Mouse (Mus musculus): ENCODE data around the gene Slc35a5.

The Slc35a5 gene

DNA sequence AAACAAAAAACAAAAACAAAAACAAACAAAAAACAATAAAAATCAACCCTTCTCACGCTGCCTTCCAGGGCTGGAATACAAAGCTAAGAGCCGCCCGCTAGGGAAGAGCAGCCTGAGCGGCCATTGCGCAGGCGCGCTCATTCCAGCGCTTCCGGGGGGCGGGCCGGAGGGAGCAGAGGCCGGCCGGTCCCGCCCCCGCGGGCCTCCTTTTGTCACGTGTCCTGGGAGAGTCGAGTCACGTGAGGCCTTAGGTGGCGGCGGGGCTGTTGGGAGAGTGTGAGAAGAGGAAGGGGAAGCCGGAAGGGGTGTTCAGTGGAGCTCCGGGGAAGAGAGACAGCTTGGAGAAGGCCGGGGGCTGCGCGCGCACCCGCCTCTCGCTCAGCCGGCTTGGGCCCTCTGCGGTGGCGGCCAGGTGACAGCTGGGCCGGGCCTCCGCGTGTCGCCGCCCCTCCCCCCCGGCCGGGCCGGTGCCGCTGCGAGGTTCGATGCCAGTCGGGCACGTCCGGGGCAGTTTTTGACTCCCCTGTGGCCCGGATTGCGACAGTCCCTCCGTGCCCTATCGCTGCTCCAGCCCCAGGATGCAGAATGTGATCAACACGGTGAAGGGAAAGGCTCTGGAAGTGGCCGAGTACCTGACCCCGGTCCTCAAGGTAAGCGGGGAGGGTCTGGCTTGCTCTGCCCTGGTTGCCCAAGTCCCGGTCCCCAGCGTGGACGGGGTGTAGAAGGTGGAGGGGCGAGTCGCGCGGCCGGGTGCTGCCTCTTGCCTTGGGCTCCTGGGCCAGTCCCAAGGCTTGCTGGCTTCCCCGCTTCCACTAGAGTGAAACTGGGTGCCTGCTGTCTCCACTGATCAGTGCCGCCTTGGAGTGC, at the start of gene Slc35a5, which contains the start of gene Atg3:
TSS of gene Slc35a5 (minus strand) at position 185 of the 867 bp plus-strand sequence.
TSS of gene Atg3 (plus strand) at position 264 of the 867 bp plus-strand sequence.
- in situ Hi-C loops (cut with MseI, MboI): no loop called here

DNA sequence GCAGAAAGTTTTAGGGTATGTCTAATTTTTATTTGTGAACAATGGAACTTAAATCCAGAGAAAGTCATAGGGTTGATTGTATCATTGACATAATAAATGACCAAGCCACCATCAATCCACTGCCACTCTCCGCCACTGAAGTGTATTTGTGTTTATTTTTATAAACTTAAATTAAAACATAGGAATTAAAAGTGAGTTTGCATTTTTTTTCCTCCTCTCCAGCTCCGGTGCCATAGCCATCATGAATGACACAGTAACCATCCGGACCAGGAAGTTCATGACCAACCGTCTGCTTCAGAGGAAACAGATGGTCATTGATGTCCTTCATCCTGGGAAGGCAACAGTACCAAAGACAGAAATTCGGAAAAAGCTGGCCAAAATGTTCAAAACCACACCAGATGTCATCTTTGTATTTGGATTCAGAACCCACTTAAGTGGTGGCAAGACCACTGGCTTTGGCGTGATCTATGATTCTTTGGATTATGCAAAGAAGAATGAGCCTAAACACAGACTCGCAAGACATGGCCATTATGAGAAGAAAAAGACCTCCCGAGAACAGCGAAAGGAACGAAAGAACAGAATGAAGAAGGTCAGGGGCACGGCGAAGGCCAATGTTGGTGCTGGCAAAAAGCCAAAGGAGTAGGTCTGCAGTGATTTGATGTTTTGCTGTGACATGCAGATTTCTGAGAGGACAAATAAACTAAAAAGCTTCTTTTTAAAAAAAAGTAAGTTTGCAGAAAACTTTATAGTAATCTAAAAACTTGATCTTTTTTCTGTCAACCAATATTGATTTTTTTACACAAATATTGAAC, 46.6 kb upstream of the Slc35a5 start:
- in situ Hi-C loops (cut with MseI, MboI): loop anchor here (10.0 kb wide), 1 partner anchor 210 kb away; no protein-coding TSS in a partner anchor

DNA sequence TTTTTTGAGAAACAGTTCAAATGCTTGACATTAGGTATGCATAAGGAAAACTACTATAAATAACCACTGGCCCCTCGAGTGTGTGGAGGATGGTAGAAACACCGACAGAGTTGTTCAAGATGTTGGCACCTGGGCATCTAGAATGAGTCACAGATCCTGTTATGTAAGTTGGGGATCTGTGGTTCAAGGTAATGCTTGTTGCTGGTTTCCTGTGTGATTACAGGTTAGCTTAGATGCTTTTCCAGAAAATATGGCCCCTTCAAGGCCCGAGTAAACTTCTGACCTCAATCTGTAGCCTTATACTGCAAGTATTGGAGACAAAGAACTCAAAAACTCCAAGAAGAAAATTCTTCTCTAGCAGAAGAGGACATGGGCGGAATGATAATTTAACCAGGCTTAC, 45.9 kb upstream of the Slc35a5 start:
- in situ Hi-C loops (cut with MseI, MboI): loop anchor here (10.0 kb wide), 1 partner anchor 210 kb away; no protein-coding TSS in a partner anchor

DNA sequence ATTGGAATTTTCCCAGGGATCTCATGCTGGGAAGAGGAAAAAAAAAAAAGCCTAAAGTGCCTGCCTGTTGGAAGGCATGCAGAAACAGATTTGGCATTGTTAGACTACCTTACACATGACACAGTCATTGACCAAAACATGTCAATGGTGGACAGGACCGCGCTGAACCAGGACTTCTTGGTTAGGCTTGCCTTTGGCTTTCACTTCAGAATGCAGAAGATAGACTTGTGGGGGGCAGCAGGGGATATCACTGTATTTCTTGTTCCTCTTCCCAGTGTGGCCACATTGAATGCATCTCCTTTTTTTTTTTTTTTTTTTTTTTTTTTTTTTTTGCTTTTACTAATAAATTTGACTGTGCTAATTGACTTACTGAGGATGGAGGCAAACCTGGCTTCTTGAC, 42.9 kb upstream of the Slc35a5 start:
- in situ Hi-C loops (cut with MseI, MboI): loop anchor here (10.0 kb wide), 1 partner anchor 213 kb away; no protein-coding TSS in a partner anchor

DNA sequence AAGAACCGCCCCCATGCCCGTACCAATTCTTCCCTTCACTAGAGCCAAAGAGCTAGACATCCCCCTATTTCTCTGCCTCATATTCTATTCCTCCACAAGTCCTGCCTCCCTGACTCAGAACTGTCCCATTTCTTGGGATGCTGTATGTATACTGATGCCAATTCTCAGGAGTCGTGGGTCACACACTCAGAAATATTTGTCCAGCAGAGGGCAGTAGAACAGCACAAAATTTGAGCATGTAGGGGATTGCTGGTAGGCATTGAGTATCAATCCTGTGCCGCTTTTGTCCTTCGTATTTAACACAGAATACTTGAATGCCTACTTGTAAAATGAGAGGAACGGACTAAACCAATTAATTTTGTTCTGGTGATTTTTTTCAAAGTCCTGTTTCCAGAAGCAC, 38.3 kb upstream of the Slc35a5 start:
- in situ Hi-C loops (cut with MseI, MboI): no loop called here

DNA sequence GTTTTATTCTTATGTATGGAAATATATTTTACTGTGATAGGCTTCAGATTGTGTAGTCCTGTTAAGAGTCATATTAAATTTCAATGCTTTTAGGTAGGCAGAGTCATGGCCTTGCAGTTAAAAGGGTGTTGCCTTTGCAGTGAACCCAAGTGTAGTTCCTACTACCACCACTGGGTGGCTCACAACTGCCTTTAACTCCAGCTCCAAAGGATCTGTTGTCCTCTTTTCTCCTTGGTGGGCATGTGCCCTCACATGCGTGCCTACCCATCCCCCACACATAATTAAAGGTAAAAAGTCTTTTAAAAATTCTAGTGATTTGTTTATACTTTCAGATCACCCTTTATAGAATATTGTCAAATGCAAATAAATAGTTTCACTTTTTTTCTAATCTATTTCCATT, 34.1 kb upstream of the Slc35a5 start:
- in situ Hi-C loops (cut with MseI, MboI): no loop called here

DNA sequence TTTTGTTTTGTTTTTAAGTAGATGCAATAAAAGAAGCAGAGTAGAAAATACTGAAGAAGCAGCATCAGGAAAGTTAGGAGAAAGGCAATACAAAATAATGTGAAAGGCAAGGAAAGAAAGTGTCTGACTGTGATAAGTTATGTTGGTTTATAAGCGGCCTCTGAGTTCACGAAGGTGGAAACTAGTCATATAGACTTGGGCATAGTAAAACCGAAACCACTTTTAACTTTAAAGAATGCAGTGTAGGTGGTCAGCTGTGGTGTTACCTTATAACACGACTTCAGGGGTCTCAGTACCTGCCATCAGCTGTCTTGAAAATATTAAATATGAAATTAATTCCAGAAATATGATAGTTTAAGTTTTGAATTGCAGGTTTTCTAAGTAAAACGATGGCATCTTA, 23.3 kb upstream of the Slc35a5 start:
- in situ Hi-C loops (cut with MseI, MboI): no loop called here

DNA sequence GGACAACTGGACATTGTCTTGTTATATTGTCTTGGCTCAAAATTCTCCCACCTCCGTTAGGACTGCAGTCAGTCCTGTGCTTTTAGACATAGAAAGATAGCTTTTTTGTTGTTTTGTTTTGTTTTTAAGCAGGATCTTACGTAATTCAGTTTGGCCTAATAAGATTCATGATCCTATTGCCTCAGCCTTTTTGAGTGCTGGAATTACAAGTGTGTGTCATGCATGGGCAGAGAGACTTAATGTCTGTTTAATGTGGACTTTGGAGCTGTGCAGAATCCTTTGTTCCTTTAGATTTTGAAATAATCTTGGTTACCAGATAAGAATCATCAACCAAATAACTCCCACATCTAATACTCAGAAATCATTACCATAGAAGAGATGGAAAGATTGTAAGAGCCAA, 20.0 kb upstream of the Slc35a5 start:
- in situ Hi-C loops (cut with MseI, MboI): no loop called here

DNA sequence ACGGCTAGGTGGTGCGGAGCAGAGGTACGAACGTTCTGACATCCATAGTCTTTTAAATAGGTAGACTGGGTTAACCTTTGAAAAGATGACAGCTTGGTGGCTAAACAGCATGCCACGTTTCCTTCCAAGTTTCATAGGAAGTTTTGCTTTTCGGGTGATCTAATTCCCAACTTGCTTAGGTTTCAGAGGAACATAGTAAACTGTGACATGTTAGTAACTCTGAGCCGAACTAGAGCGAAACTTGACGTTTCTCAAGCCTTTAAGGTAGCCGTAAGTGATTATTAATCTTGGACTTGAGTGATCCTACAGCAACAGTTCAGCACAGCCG, 847 bp upstream of the Slc35a5 start:
- in situ Hi-C loops (cut with MseI, MboI): no loop called here

DNA sequence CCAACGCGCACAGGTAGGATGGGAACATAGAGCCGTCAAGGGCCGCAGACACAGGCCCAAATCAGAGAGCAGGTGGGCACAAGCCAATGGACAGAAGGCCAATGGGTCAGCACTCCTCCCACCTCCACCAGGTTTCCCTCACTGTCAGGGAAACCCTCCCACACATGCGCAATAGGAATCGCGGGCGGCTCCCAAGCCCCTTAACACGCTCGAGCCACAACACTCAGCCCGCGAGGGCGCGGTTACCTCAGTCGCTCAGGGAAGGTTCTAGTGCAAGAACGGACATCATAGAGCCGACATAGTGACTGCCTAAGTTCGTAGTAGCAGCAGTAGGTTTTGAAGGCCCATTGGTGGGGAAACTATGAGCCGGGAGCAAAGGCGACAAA, 377 bp downstream of the Slc35a5 start:
- in situ Hi-C loops (cut with MseI, MboI): no loop called here

DNA sequence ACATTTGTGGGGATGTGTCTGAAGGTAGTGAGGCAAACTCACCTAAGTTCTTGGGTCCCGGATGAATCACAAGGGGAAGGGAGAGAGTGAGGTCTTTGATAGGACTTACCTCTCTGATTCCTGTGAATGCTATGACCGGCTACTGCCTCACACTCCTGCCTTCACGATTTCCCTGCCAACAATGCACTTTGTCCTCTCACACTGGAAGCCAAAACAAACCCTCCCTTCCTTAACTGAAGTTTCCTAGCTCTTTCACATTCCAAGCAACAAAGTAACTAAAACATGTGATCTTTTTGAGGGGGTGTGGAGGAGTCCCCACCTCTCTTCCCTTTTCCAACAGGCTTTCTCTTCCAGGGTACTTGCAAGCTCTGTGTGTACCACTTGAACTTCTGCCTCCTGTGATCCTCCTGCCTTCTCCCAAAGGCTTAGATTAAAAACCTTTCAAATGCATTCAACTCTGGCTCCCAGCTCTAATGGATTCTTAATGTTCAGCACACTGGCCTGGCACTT, 3.7 kb downstream of the Slc35a5 start:
- in situ Hi-C loops (cut with MseI, MboI): no loop called here

DNA sequence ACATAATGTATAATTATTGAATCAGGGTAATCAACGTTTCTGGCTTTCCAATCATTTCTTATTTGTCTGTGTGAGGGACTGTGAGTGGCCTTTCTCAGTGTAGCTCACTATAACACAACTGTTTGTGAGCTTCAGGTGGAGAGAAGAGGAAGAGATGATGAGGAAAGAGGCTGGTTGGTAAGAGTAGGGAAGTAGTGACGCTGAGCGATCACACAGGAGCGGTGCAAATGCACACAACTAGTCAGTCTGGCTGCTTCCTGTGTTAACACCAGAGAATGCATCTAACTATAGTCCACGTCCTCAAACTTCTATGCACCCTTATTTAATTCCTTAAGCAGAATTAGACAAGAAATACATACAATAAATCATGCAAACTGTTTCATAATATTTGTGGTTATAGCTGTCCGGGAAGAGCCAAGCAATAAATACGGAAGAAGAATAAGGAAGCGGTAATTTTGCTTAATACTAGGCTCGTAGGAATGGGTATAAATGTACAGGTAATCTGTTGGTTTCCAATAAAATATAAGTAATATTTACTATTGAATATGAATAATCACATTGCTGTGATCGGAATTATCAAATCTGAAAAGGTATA, 9.9 kb downstream of the Slc35a5 start:
- in situ Hi-C loops (cut with MseI, MboI): no loop called here

DNA sequence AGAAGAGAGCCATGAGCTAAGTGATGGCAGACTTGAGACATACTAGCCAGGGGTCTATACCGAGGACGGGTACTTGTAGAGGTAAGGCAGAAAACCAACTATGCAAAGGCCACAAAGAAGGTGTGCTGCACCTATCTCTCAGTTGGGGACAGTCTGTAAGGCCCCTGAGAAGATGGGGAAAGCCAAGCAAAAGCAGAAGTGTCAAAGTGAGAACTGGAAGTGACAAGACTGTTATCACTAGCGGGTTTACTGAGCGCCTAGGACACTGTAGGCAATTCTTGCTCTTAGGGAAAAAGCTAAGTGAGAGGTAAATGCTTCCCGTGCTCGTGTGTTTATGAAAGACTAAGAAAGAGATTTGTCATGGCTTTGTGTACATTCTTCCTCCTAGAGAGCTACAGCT, 13.4 kb downstream of the Slc35a5 start:
- in situ Hi-C loops (cut with MseI, MboI): no loop called here

DNA sequence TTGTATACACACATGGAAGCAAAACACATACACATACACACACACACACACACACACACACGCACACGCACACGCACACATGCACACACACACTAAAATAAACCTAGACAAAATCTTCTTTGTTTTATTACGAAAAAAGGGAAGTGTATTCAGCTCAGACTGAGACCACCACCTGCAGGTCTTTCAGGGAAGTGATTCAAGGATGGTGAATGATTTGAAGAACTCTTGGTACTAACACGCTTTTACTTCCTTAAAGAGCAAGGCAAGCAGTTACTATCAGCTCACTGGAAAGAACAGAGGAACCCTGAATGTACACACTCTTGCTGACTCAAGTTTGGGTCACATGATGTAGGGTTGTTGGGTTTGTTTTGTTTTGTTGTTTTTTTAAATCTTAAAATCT, 15.9 kb downstream of the Slc35a5 start:
- in situ Hi-C loops (cut with MseI, MboI): no loop called here

DNA sequence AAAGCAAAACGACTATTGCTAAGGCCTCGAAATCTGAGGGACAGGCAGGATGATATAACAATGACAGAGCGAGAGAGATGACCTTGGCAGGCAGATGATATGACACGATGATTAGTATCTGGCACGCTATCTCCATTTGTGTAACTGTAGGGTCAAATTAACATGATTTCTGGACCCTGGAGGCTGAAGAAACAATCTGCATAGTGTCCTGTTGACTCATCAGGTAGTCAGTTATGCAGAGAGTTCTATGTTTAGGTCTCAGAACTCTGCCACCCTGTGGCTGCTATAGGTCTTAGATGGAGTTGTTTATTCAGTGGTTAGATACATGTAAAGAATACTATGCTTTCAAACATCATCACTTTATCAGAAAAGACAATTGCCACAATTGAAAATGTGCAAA, 16.8 kb downstream of the Slc35a5 start:
- in situ Hi-C loops (cut with MseI, MboI): no loop called here

DNA sequence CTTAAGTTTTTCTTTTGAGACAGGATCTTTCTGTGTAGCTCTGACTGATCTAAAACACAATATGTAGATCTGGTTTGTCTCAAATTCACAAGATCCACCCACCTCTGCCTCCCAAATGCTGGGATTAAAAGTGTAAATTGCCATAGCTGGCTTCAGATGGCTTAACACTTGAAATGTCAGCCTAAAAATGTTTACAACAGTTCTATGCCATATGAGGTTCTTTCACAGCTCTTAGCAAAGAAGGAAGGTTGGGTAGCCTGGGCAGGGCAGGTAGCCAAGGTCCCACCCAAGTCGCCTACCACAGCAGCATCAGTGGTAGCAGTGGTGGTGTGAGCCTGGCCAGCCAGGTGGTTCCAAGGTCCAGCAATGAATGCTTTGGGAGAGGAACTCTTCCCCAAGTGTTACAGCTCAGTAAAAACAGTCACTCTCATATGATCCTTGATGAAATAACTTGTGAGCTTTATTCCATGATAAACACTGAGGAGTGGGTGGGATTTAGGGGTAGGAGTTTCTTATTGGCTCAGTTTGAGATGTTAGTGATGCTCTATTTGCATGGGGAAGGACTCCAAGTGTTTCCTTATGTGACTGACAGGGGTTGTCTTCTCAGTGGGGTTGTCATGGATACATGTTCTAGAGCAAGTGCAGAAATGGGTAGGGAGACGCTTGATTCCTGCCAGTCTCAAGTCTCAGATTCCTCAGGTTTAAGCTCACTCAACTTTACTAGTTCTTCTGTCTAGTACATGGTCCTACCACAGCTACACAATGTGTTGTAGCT, 30.4 kb downstream of the Slc35a5 start:
- in situ Hi-C loops (cut with MseI, MboI): no loop called here

DNA sequence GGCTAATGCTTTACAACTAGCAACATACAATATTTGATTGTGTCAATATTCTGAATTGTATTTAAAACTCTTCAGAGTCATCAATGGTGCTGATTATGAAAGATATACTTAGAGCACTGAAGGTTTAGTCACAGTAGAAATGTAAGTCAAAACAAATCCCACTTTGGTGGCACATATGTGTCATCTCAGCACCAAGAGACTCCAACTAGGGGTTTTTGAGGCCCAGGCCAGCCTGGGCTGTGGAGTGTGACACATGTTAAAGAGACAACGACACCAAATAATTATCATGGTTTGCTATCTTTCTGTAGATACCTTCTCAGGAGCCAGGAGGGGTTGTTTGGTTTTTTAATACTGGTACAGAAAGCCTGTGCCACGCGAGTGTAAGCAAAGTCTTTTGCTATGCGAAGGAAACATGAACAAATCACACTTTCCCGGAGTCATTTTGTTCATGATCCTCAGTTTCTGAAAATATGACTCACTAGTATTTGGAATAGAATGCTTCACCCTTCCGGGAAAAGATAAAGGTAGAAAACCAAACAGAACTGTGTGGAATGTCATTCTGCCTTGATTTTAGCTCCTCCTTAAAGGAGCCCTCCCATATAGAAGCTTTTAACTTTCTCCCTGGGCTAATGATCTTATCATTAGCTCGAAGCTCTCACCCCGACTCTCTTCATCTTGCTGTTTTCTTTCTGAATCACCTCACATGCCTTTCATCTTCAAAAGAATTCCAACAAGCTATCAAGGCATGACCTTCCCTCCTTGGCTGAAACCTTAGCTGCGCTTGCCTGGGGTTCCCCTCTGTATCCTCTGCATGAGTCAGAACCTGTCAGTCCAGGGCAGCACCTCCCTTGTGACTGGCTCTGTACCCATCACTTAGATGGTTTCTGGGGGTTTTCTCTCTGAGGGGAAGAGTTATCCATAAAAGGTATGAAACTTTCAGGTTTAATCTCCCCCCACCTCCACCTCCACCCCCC, 34.0 kb downstream of the Slc35a5 start:
- in situ Hi-C loops (cut with MseI, MboI): no loop called here

DNA sequence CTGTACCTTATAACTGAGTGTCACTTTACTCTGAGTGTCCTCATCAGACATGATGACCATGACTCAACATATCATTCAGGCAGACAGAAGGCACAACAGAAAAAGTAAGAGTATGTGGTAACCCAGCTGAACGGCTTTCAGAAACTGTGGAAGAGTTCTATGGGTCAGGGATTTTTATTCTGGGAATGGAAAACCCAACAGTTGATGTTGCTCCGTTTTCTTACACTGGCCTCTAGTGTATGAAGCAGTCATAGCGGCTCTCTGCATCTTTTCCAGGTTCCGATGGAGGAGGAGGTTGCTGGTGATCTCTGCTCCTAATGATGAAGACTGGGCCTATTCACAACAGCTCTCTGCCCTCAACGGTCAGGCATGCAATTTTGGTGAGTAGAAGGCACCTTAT, 35.9 kb downstream of the Slc35a5 start:
- in situ Hi-C loops (cut with MseI, MboI): no loop called here

DNA sequence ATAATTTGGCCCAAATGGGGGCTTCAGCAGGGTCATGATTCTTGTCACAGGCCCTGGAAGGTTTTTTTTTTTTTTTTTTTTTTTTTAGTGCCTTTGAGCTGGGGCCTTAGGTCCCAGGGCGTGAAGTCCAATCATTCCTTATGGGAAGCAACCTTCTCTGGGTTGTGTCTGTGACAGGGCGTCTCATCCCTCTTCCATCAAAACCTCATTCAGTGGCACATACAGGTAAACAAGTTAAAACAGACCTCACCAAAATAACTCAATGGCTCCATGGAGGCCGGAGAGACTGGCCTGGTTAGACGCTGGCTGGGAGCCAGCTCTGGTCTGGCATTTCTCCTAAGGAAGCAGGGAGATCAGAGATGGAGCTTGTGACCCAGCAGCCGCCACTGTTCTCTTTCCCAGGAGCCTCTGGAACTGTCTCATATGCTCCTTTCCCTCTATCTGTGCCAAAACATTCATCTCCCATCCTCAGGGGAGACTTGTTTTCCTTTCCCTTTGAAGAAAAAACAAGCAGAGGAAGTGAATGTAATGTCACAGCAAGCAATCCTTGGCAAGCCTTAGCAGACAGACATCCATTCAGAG, 37.6 kb downstream of the Slc35a5 start:
- in situ Hi-C loops (cut with MseI, MboI): no loop called here

DNA sequence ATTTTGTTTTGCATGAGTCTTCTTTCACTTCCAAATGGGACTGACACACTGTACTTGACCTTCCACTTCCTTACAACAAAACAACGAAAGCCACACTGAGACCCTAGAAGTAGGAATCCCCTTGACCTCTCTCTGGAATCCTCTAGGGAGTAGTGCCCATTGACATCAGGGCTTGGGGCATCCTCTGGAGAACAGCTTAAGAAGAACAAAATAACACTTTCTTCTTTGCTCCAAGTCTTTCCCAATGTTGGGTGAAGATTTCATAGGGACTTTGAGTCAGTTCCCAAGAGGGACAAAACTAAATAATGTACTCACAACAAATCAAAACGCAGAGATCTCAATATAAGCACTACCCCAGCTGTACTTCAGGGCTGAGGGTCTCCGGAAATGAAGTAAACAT, 39.7 kb downstream of the Slc35a5 start:
- in situ Hi-C loops (cut with MseI, MboI): no loop called here
